16 mouse cellular contexts compared by ENCODE assay signal in genomic region chr3:123305611-123306010, GRCm38 (mm10).
"Had no signal": no experiment of that assay in that cellular context is flagged by ENCODE, and none has a peak within 500 bp of the region (broad histone marks: within the 10 kb centered on the region; RNA-seq: fewer than 3 reads in every experiment).

No protein-coding gene starts in this region.

- H3K9ac ChIP-seq: neural tube, embryonic 13.5 days; neural tube, embryonic 15.5 days; stomach, embryonic 15.5 days had no signal

- H3K9me3 ChIP-seq: neural tube, embryonic 15.5 days; stomach, embryonic 15.5 days had no signal

- H3K27me3 ChIP-seq: neural tube, embryonic 13.5 days; neural tube, embryonic 15.5 days; stomach, embryonic 15.5 days had no signal

- H3K4me3 ChIP-seq: neural tube, embryonic 13.5 days; neural tube, embryonic 15.5 days; stomach, embryonic 15.5 days had no signal

- H3K27ac ChIP-seq: neural tube, embryonic 13.5 days; neural tube, embryonic 15.5 days; stomach, embryonic 15.5 days; stomach, postnatal 0 days had no signal

- H3K4me1 ChIP-seq: neural tube, embryonic 13.5 days; neural tube, embryonic 15.5 days; stomach, embryonic 15.5 days had no signal

- DNase-seq: retina, postnatal 1 day; right cerebral cortex, adult 18-20 months; right cerebral cortex, postnatal 14 days; right cerebral cortex, postnatal 25 days; right cerebral cortex, postnatal 4 days; spleen, adult 18-20 months; thymus, adult 18-20 months; thymus, adult 2 months; thymus, postnatal 14 days; thymus, postnatal 25 days; thymus, postnatal 36 days; thymus, postnatal 4 days had no signal

- H3K4me2 ChIP-seq: neural tube, embryonic 13.5 days; neural tube, embryonic 15.5 days; stomach, embryonic 15.5 days had no signal
